Mouse (Mus musculus) ES-Bruce4 (cell line): ENCODE data around the gene Fmnl2. TPM values are rescaled to one million over a fixed set of nuclear protein-coding genes. Genes with fewer than 3 reads are reported as not detected.

Experiments used
- H3K27ac ChIP-seq: 2 replicates; pipeline ENCODE4 v1.5.1; 2012; ENCODE audit warnings: low read length, inconsistent platforms; ENCODE audit not compliant: insufficient read depth
- H3K27me3 ChIP-seq: 2 replicates; pipeline ENCODE4 v1.6.1; 2012; ENCODE audit warnings: mild to moderate bottlenecking, low read length, inconsistent platforms; ENCODE audit not compliant: control insufficient read depth, poor library complexity, insufficient read depth, severe bottlenecking
- H3K36me3 ChIP-seq: 2 replicates; pipeline ENCODE4 v1.6.1; 2012; ENCODE audit warnings: inconsistent platforms, mild to moderate bottlenecking, low read length, moderate library complexity; ENCODE audit not compliant: control insufficient read depth, poor library complexity, insufficient read depth, severe bottlenecking
- H3K4me1 ChIP-seq: one replicate; pipeline ENCODE4 v1.8.1; 2011; ENCODE audit warnings: low read length; ENCODE audit not compliant: control insufficient read depth, insufficient read depth
- H3K4me3 ChIP-seq: 2 replicates; pipeline ENCODE4 v1.5.1; 2011; ENCODE audit warnings: low read depth, mild to moderate bottlenecking, low read length
- H3K9ac ChIP-seq: 2 replicates; pipeline ENCODE4 v1.6.1; 2012; ENCODE audit warnings: low read depth, mild to moderate bottlenecking, inconsistent platforms; ENCODE audit not compliant: poor library complexity, severe bottlenecking
- H3K9me3 ChIP-seq: replicated peaks from 2 replicates; pipeline ENCODE4 v1.6.1; 2012; ENCODE audit warnings: mild to moderate bottlenecking, low read length, inconsistent platforms; ENCODE audit not compliant: control insufficient read depth, poor library complexity, insufficient read depth, severe bottlenecking
- CTCF ChIP-seq: IDR thresholded peaks from one replicate; pipeline ENCODE4 v1.8.1; 2011; ENCODE audit warnings: low read depth, low read length
- EP300 ChIP-seq: IDR thresholded peaks from 2 replicates; pipeline ENCODE4 v1.6.1; 2011; ENCODE audit warnings: low read depth, low read length; ENCODE audit not compliant: insufficient read depth
- POLR2A ChIP-seq: IDR thresholded peaks from one replicate; pipeline ENCODE4 v1.8.1; 2011; ENCODE audit warnings: low read length; ENCODE audit not compliant: insufficient read depth
- polyA plus RNA-seq: library from polyadenylated mRNA; stranded (reverse); fragments of >200 nt; gene quantifications from 2 replicates; pipeline ENCODE4 v1.2.4, GENCODE M21; 2011; ENCODE audit warnings: low read depth; ENCODE audit not compliant: missing spikeins, insufficient read depth, insufficient read length

Fmnl2 gene
- polyA plus RNA-seq, 1 experiment = 55.7 TPM

- Histone ChIP-seq H3K27ac (peak overlapping the region; percentile 83), H3K36me3 (no peaks in the 10 kb centered on the region), H3K4me1 (peaks cover 2% of the 10 kb centered on the region), H3K9me3 (no peaks in the 10 kb centered on the region), H3K9ac (no peak overlapping the region), H3K4me3 (no peak overlapping the region), H3K27me3 (no peaks in the 10 kb centered on the region)
- TF ChIP-seq EP300 = no peak
- no peak for TF ChIP-seq CTCF
- TF ChIP-seq POLR2A = no peak
These were observed 55.7 kb downstream of the Fmnl2 start for GRCm38 (mm10) chr2:52913311-52913710.

DNA sequence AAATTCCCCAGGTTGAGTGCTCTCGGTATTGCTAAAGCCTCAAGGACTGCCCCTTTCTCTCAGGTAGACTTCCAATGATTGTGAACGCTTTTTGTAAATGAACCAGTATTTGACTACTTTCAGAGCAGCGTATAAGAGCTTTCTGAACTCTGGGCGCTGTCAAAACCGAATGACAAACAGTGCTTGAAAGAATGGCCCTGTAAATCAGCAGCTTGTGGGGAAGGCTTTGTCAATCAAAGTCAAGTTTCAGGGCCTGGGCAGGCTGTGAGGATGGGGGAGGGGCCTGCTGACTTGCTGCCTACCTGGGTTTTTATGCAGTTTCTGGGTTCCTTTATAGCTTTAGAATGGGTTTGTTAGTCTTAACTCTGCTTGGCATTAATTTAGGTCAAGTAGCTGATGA is 56.1 kb downstream of the Fmnl2 start:
- Histone ChIP-seq H3K27ac (peak overlapping the region; percentile 83), H3K4me1 (peaks cover 2% of the 10 kb centered on the region), H3K36me3 (no peaks in the 10 kb centered on the region), H3K9me3 (no peaks in the 10 kb centered on the region), H3K4me3 (no peak overlapping the region), H3K27me3 (no peaks in the 10 kb centered on the region), H3K9ac (no peak overlapping the region)
- TF ChIP-seq EP300 (no peak), CTCF (no peak), POLR2A (no peak)

DNA sequence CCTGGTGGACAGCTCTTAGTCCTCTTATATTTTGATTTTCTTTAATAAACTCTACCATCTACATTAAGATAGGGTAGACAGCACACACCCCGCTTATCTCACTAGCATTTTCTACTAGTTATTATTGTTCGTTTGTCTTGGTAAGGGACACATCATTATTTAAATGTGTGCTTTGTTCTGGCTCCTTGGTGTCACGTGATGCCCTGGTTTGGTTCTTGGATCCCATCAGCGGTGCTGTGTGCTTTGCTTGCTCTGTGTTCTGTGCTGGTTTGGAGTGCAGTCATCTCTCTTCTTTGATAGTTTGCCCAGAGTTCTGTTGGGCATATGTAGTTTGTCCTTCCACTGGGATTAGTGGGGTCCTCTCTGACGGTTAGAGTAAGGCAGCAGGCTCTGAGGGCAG is 57.9 kb downstream of the Fmnl2 start:
- no peak overlapping the region for H3K9ac ChIP-seq
- no peak overlapping the region for H3K27ac ChIP-seq
- H3K4me3 ChIP-seq = no peak overlapping the region
- no peaks in the 10 kb centered on the region for H3K9me3 ChIP-seq
- H3K27me3 ChIP-seq = no peaks in the 10 kb centered on the region
- no peaks in the 10 kb centered on the region for H3K36me3 ChIP-seq
- no peaks in the 10 kb centered on the region for H3K4me1 ChIP-seq
- TF ChIP-seq CTCF (no peak), POLR2A (no peak), EP300 (no peak)

GRCm38 (mm10) chr2:52918094-52918493 is 60.4 kb downstream of the Fmnl2 start:
- Histone ChIP-seq H3K36me3 (no peaks in the 10 kb centered on the region), H3K4me1 (peaks cover 3% of the 10 kb centered on the region), H3K9me3 (no peaks in the 10 kb centered on the region), H3K4me3 (no peak overlapping the region), H3K27ac (no peak overlapping the region), H3K9ac (no peak overlapping the region), H3K27me3 (no peaks in the 10 kb centered on the region)
- TF ChIP-seq CTCF (no peak), POLR2A (no peak), EP300 (no peak)

DNA sequence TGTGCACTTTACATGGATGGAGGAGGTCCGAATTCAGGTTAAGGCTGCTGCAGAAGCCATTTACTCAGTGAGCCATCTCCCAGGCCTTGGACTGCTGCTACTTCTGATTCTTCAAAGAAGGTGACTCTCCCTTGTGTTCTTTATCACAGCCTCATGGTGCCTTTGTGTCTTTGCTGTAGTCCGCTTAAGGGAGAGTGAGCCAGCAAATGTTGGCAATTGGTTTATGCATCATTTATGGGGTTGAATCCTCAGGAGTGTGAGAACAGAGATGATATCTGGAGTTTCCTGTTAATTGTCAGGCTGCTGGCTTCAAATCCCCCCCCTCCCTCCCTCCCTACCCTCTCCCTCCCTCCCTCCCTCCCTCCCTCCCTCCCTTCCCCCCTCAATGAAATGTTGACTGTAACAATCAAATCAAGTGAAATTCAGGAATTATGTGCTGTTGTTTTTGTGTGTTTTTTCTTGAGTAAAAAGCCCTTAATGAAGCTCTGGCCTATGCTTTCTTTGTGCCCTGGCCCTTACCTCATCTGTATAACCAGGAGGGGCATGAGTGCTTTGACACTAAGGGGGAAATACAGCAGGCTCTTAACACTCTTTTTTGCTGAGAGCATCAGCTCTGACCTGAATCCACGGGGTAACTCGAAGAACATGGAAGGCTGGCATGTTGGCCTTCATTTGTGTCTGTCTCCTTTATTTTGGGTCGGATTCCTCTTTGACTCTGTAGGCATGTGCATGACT is 63.2 kb downstream of the Fmnl2 start:
- H3K4me3 ChIP-seq = no peak overlapping the region
- no peak overlapping the region for H3K9ac ChIP-seq
- TF ChIP-seq POLR2A = no peak
- peaks cover 3% of the 10 kb centered on the region for H3K4me1 ChIP-seq
- no peak overlapping the region for H3K27ac ChIP-seq
- no peaks in the 10 kb centered on the region for H3K36me3 ChIP-seq
- H3K27me3 ChIP-seq = no peaks in the 10 kb centered on the region
- H3K9me3 ChIP-seq = no peaks in the 10 kb centered on the region

GRCm38 (mm10) chr2:52925062-52925461 is 67.4 kb downstream of the Fmnl2 start:
- no peak overlapping the region for H3K4me3 ChIP-seq
- H3K27me3 ChIP-seq = no peaks in the 10 kb centered on the region
- H3K27ac ChIP-seq = no peak overlapping the region
- H3K36me3 ChIP-seq = no peaks in the 10 kb centered on the region
- TF ChIP-seq POLR2A (no peak), CTCF (no peak), EP300 (no peak)
- no peaks in the 10 kb centered on the region for H3K9me3 ChIP-seq
- H3K9ac ChIP-seq = no peak overlapping the region
- peaks cover 3% of the 10 kb centered on the region for H3K4me1 ChIP-seq
